Mouse (Mus musculus) naive thymus-derived CD4-positive, alpha-beta T cell, adult 2 months (primary cell): Measurements from ENCODE around the gene Ppil6.

Source experiments
- DNase-seq: peaks from one replicate; pipeline ENCODE4 v3.0.0-alpha.2; 2011; ENCODE audit warnings: low read depth

Ppil6 gene

DNA sequence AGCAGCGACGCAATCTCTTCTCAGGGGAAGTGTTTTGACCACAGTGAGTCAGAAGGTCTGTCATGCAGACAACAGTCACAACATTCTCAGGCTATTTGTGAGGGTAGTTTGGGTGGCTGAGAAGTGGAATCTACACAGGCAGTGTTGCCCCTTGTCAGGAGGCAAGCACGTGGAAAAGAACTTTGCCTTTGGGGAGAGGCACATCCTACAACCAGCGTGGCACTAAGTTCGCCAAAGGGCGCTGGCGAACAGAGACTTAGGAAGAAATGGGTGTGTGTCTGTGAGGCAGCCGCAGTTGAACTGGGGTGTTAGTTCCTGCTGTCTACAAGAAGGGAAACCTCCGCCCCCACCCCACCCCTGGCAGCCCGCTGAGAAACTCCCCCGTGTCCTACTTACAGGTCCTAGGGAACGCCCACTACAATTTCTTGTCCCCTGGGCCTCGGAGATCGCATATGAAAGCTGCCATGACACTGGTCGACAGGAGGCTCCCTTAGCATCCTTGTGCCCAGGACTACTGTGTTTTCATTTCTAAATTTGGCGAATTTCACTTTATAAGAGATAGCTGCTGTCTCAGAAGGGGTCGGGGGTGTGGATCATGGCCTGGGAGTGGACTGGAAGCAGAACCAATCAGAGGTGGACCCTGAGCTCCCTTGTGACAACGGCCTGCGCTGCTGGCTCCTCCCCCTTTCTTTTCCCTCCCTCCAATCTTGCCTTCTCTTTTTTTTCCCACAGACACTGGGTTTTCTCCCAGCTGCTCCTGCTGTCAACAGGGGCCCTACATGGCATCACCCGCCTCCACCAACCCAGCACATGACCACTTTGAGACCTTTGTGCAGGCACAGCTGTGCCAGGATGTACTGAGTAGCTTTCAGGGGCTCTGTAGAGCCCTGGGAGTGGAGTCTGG, 12.7 kb upstream of the Ppil6 start:
- peak; percentile 68 for DNase-seq

DNA sequence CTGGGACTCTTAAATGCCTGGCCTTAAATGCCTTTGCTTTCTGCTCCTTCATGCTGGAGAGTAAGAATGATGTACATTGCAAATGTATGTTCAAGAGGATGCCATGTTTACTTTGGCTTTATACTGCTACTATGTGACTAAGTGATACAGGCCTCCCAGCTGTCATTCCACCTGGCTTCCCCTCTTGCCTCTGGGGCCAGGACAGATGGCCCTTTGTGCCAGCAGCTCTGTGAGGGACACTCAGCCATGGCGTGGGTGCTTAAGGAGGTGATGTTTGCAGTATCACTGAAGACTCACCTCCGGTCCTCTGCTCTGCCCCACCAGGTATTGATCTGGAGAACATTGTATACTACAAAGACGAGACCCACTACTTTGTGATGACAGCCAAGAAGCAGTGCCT, 10.3 kb upstream of the Ppil6 start:
- DNase-seq: no peak

DNA sequence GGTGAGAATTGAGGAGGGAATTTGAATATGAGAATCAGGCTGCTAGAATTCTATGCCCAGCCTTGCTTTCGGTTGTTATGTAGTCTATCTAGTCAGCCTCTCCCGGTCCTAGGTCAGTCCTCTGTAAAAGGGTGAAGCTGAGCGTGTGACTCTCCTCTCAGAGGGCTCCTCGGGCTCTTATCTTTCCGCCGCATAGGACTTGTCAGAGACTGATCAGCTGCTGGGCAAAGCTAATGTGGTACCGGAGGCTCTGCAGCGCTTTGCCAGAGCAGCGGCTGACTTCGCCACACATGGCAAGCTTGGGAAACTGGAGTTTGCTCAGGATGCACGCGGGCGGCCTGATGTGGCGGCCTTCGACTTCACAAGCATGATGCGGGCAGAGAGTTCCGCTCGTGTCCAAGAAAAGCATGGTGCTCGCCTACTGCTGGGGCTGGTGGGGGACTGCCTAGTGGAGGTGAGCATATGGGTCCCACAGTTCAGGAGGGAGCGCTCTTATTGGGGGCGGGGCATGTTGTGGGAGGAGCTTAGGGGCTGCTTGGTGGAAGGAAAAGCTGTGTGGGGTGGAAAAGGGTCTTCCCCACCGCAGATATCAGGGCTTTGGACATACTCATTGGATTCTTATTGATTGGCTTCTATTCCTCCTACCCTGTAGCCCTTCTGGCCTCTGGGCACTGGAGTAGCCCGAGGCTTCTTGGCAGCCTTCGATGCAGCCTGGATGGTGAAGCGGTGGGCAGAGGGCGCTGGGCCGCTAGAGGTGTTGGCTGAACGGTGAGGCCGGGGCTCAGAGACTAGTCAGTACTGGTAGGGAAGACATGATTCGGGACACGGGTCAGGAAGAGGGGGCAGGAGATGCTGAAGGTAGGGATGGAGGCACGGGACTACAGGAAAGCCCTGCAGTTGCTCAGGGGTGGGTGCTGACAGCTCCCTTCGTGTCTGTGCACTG, 9.0 kb upstream of the Ppil6 start:
- no peak for DNase-seq

DNA sequence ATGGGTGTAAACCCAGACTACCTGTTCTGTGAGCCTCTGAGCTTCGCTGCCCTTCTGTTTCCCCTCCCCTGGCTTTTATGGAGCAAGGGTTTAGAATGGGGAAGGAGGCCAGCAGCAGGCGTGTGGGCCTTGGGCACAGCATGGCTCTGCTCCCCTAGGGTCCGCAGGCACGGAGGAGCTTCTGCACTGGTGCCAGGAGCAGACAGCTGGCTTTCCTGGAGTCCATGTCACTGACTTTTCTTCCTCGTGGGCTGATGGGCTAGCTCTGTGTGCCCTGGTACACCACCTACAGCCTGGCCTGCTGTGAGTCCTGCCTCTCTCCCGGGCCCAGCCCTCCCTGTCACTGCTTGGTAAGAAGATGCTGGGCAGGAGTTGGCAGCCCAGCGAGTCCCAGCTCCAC, 7.8 kb upstream of the Ppil6 start:
- no peak for DNase-seq

DNA sequence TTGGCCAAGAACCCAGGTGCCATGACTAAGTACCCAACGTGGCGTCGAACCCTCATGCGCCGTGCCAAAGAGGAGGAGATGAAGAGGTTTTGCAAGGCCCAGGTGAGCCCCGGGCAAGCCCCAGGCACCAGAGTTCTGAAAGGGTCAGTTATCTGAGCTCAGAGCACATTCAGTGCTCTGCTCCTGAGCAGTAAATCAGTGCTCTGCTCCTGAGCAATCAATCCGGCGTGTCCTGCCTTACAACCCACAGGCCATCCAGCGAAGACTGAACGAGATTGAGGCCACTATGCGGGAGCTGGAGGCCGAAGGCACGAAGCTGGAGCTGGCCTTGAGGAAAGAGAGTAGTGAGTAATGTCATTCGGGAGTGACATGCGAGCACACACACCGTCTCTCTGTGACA, 4.5 kb upstream of the Ppil6 start:
- DNase-seq: no peak

DNA sequence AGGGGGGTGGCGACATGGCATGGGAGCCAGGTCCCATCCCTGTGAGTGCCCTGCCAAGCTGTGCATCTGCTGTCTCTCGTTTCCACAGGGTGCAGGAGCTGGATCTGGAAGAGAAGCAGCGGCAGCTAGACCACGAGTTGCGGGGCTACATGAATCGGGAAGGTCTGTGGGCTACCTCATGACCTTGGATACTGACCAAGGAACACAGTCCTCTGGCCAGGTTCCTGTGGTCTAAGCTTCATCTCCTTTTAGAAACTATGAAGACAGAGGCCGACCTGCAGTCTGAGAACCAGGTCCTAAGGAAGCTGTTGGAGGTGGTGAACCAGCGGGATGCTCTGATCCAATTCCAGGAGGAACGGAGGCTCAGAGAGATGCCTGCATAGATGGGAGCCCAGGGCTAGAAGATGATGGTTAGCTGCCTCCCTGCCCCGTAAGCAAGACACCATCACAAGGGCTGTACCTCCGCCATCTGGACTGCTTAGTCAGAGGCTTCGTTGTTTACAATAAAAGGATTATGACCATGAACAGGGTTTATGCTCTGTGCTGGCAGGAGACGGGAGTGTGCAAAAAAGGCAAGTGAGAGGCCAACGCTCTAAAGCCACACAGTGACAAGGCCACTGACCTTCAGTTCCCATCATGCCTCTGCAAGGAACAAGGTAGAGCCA, 3.6 kb upstream of the Ppil6 start:
- DNase-seq: no peak

GRCm38 (mm10) chr10:41488877-41489276, 1.4 kb upstream of the Ppil6 start:
- no peak for DNase-seq

GRCm38 (mm10) chr10:41489294-41489693, 945 bp upstream of the Ppil6 start:
- no peak for DNase-seq

- no peak for DNase-seq
Measured at GRCm38 (mm10) chr10:41490518-41490873, 257 bp downstream of the Ppil6 start.

DNA sequence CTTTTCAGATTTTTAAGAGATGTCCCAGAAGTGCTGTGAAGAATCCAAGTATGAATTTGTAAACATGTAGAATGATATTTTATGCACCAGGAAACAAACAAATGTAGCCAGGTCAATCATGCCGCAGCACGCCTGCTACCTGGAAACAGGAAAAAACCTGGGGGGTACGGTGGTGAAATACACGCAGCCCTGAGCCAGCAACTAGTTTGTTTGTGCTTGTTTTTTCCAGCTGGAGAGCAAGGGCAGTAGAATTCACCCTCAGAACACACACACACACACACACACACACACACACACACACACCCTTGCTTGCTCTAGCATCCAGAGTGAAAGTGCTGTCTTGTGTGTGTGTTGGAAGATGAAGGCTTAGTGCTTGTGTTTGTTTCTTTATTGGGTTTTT, 872 bp downstream of the Ppil6 start:
- DNase-seq: peak; percentile 61

GRCm38 (mm10) chr10:41500941-41501340, 10.7 kb downstream of the Ppil6 start:
- no peak for DNase-seq

- DNase-seq: peak; percentile 39
Measured at GRCm38 (mm10) chr10:41504996-41505395, 14.8 kb downstream of the Ppil6 start.

- DNase-seq: peak; percentile 84
Measured at GRCm38 (mm10) chr10:41505446-41505845, 15.2 kb downstream of the Ppil6 start.

GRCm38 (mm10) chr10:41509160-41509559, 18.9 kb downstream of the Ppil6 start:
- peak; percentile 59 for DNase-seq

DNA sequence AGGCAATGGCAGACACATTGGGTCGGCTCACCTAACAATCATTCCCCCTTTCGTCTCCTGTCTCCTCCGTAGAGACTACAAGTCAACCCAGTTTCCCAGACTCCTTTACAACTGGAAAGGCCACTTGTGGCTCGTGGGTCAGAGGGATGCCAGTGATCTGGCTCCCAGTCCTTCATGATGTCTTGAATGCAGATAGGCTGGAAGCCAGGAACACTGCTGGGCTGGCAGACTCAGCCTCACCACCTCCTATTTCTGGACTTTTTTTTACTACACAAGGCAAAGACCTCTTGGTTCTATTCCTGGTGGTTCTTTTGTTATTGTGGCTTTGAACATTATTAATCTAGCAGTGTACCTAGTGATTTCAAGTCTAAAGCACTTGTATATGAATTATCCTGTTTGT, 24.1 kb downstream of the Ppil6 start:
- DNase-seq: no peak

- DNase-seq: no peak
Measured at GRCm38 (mm10) chr10:41514921-41515320, 24.7 kb downstream of the Ppil6 start.

DNA sequence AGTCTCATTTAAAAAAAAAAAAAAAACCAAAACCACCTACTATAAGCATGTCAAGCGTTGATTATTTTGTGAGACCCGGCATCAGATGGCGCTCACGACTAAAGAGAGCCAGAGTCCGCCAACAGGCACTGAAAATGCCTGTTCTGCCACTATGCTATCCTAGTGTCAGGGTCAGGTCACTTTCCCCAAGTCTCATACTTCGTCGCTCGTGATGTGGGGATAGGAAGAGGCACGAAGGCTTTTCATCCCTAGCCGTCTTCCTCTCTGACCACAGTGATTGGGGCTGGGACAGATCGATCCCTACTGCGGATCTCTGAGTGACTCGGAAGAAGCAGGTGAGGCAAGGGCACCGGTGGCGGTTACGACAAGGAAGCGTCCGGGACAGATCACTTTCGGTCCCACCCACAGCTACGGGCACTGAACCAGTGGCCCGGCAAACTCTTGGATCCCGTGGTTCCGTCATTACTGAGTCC, 28.3 kb downstream of the Ppil6 start:
- peak; percentile 94 for DNase-seq

GRCm38 (mm10) chr10:41518981-41519618, 28.9 kb downstream of the Ppil6 start, which contains the start of gene Cd164:
TSS of gene Cd164 (plus strand) at chr10:41519414.
- peak; percentile 97 for DNase-seq

DNA sequence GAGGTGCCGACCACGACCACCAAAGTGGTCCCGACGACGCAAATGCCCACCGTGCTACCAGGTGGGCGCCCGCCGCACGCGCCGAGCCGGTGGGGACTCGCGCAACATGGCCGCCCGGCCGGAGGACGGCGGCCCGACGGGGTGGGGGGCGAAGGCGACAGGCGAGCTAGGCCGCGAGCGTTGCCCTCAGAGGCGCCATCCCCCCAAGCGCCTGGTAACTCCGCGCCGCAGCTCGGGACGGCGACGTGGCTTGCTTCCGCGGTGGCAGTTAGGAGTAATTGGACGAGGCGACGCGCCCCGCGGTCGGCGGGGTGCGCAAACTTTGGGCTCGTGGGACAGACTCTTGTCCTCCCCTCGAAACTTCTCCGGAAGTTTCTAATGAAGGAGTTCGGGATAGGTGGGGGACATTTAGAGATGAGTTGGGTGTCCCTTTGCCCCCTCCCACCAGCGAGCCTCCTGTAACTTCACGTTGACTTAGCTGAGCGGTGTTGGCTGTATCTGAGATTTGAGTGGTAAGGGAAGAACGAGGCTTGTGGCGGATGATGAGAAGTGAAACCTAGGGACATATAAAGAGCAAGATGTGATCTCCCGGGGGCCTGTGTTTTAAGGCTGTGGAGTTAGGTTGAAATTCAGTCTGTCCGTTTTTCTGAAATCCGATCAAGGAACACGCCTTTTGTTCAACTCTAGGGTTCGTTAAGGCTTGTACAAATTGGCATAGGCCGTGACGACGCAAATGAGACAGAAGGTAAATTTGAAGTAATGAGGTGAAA, 29.6 kb downstream of the Ppil6 start:
- peak; percentile 78 for DNase-seq

- DNase-seq: no peak
Measured at GRCm38 (mm10) chr10:41520410-41520673, 30.1 kb downstream of the Ppil6 start.

- DNase-seq: peak; percentile 41
Measured at GRCm38 (mm10) chr10:41523386-41523785, 33.1 kb downstream of the Ppil6 start.
